Mouse (Mus musculus) frontal cortex, postnatal 10 days (tissue): ENCODE results near the gene Il31ra.

Source experiments
- DNase-seq, 2 experiments: peaks; one replicate each; pipeline ENCODE4 v3.0.0; 2022; ENCODE audit warnings: low spot score in 2 of 2, mixed read lengths in 1 of 2

The Il31ra gene

GRCm38 (mm10) chr13:112560554-112561138, 33.5 kb downstream of the Il31ra start:
- DNase-seq: peak in 1 of 2 experiments; percentile 16

DNA sequence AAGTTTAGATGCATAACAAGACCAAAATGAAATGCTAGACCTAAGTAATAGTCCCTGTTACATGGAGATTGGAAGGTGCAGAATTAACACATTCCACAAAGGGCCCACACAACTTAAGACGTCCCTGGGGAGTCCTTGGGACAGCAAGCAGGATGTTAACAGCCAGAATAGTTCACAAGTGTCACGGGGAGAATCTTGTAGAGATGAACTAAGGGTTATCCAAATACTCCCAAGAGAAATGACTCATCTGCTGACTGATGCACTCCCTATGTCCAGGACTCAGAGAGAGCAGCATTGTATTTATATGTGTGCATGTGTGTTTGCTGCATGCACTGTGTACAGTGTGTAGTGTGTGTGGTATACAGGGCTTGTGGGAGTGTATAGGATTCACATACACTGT, 37.7 kb downstream of the Il31ra start:
- DNase-seq: no peak

DNA sequence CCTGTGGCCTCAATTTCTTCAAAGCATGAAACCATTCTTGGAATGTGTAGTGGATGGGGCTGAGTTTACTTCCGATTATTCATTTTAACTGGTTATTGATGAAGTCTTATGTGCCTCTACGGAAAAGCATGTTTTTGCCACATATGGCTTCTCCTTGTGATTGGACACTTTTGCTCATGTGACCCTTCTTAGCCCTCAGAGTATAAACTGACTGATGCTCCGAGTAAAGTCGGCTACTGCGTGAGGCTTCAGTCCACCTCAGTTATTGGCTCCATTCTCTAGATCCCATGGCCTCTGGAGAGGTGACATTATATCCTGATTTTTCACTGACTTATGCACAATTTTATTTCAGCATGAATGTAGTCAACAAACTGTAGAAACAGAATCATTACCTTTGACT, 40.9 kb downstream of the Il31ra start:
- DNase-seq: no peak

DNA sequence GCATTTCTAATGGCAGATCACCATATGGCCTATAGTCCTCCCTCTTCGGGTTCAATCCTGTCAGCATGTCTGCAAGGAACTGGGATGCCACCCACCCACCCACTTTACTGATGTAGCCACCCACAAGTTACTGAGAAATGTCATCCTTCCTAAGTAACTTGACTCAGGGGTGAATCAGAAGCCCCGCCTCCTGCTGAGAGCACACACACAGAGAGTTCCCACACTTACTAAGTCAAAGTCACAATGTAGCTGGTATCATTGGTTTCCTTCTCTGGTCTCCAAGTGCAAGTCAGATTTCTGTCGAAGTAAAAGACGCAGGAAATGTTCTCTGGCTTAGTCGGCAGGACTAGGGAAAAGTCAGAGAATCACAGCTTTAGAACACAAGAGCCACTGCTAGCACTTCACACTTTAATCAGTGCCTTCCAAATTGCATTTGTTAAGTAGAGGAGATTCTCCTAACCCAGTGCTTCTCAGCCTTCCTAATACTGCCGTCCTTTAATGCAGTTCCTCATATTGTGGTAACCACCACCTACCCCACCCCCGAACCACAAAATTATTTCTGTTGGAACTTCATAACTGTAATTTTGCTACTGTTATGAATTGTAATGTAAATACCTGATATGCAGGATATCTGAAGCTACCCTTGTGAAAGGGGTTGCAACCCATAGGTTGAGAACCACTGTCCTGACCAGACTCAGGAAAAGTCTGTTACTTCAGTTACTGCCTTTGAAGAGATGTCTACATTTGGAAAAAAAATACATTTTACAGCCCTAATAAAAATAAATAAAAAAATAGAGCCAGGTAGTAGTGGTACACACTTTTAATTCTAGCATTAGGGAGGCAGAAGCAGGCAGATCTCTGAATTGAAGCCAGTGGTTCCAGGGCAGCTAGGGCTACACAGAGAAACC, 42.3 kb downstream of the Il31ra start:
- no peak for DNase-seq

GRCm38 (mm10) chr13:112541223-112541975, 52.8 kb downstream of the Il31ra start:
- DNase-seq: no peak

DNA sequence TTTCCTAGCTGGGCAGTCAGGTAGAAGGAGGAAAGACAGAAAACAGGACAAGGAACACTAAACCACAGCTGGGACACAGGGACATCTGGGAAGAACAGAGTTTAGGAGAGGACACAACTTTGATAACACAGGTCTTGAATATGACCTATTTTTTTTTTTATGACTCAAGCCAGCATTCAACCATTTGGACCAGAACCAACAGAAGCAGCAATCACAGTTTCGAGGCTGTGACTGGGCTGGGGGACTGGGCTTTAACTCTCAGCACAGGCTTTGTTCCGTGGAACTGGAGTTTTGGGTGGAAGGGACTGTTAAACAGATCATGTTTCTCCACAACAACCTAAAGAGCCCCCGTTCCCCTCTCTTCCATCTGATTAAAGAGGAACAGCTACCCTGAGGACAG, 53.5 kb downstream of the Il31ra start:
- DNase-seq: no peak

- DNase-seq: no peak
Measured at GRCm38 (mm10) chr13:112537065-112537464, 57.1 kb downstream of the Il31ra start.

DNA sequence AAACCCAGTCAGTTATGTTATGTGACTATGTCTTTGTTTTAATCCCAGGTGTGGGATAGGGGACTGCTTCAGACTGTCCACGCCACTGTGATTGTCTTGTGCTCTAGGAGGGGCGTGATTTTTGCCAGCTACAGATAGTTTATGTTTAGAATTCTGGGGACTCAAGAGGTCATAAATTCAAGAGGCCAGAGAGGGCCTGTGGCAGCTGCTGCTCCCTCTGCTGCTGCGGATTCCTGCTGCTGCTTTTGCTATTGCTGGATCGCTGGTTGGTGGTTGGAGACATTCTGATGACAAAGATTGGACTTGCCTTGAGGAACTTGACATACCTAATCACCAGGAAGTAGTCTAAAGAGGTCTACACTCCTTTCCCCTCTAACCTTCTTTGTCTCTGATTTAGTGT, 57.5 kb downstream of the Il31ra start:
- no peak for DNase-seq

DNA sequence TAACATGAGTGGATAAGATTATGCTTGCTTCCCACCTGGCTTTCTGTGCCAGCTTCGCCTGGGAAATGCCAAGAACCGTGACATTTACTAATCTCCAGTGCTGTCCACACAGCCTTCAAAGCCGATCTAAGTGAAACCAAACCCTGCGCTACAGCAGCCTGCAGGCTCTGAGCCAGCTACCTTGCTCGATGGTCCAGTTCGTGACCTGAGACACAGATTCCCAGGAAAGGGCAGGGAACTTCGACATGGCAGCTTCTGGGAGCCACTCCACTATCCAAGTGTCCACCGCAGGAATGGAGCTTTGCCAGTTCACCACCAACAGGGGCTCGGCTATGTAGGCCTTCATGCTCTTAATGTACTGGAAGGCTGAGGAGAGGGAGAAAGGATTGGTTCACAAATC, 60.6 kb downstream of the Il31ra start:
- DNase-seq: no peak

- no peak for DNase-seq
Measured at GRCm38 (mm10) chr13:112532235-112532634, 61.9 kb downstream of the Il31ra start.

- peak in 1 of 2 experiments; percentile 67 for DNase-seq
Measured at GRCm38 (mm10) chr13:112529893-112530292, 64.3 kb downstream of the Il31ra start.

- no peak for DNase-seq
Measured at GRCm38 (mm10) chr13:112527186-112527585, 67.0 kb downstream of the Il31ra start.

GRCm38 (mm10) chr13:112523346-112523970, 70.7 kb downstream of the Il31ra start:
- no peak for DNase-seq

DNA sequence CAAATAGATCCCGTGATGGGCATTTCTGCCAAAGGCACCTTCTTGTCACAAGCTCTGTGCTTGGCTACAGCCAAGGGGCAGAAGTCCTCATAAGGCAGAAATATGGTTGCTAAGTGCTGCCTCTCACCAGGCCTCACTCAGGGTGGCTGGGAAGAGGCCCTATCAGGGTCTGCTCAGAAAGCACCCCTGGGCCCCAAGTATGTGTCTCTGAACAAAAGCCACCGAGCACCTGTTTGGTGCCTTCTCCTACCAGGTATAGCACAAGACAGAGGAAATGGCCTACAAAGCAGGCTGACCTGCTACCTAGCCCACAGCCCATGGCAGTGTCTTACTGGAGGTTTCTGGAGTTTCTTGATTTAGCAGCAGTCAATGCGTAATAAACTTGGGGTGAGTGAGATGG, 71.3 kb downstream of the Il31ra start:
- no peak for DNase-seq

- no peak for DNase-seq
Measured at GRCm38 (mm10) chr13:112522261-112522660, 71.9 kb downstream of the Il31ra start.

DNA sequence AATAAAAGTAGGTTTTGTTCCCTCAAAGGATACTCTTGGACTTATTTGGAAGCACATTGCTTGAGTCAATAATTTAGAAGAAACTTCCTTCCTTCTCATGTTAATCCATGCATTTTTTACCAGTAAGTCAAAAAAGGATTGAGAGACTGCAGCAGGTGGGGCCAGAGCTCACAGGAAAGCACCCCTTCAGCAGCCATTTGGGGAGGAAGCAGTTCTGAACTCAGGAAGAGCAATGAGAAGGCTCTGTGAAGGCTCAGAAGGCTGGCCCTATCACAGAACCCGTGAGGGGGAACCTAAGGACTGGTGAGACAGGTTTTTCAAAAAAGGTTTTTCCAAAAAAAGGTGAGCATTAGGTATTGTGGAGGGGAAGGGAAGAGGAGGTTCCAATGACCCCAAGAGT, 79.6 kb downstream of the Il31ra start:
- DNase-seq: no peak

DNA sequence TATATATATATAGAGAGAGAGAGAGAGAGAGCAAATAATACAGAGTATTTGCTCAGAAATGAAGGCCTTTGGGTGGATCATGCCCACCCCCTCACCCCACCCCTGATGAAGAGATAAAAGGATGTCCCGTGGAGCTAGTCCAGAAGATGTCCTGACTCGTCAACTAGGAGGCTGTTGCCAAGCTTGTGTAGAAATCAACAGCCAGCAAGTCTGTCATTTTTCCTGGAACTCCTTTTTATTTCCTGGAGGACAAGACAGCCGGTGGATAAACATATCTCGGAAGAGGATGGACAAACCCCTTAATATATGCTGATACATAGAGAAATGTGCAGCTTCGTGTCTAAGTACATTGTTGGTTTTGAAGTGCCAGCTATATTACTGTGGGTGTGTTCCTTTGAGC, 81.3 kb downstream of the Il31ra start:
- no peak for DNase-seq

GRCm38 (mm10) chr13:112511810-112512209, 82.3 kb downstream of the Il31ra start:
- DNase-seq: no peak

GRCm38 (mm10) chr13:112511261-112511660, 82.9 kb downstream of the Il31ra start:
- DNase-seq: no peak

GRCm38 (mm10) chr13:112510437-112511212, 83.5 kb downstream of the Il31ra start:
- DNase-seq: no peak

- DNase-seq: peak in 1 of 2 experiments; percentile 50
Measured at GRCm38 (mm10) chr13:112509465-112509864, 84.7 kb downstream of the Il31ra start.
